Mouse (Mus musculus): ENCODE results near the gene Ncapd3. TPM values are rescaled to one million over a fixed set of nuclear protein-coding genes. Genes with fewer than 3 reads are reported as not detected.

Ncapd3 gene
- total and polyA plus RNA-seq, 2 experiments, result 7.1 to 9.6 TPM

GRCm38 (mm10) chr9:27111756-27112155 lies 81.8 kb downstream of the Ncapd3 start:
- no peaks in the 10 kb centered on the region for H3K27me3 ChIP-seq (ENCODE audit: control insufficient read depth, insufficient read depth, low read length)
- WGBS, result 82% methylated on average over 3 of the region's 3 CpGs
- H3K4me1 ChIP-seq (ENCODE audit: control insufficient read depth, insufficient read depth, low read length), result 0 out of 2 replicates have a peak, but pooled peaks cover 4% of the 10 kb centered on the region
- TF ChIP-seq POLR2A (IDR thresholded peaks at IDR 0.05; ENCODE audit: extremely low read depth, insufficient read depth, low read length), result no peak
- no peak for TF ChIP-seq CTCF (IDR thresholded peaks at IDR 0.05; ENCODE audit: low read depth, low read length)
- no peaks in the 10 kb centered on the region for H3K79me2 ChIP-seq (ENCODE audit: control insufficient read depth, insufficient read depth, low read length)
- H3K27ac ChIP-seq (replicated peaks; ENCODE audit: insufficient read depth, low read depth, low read length), result no peak overlapping the region
- DNase-seq (ENCODE audit: extremely low read depth, low read depth, low spot score), result no peak
- no peak overlapping the region for H3K4me3 ChIP-seq (ENCODE audit: insufficient read depth, low read depth, low read length)
- no peak overlapping the region for H3K9ac ChIP-seq (ENCODE audit: low read depth, low read length)
- no peaks in the 10 kb centered on the region for H3K36me3 ChIP-seq (ENCODE audit: control insufficient read depth, insufficient read depth, low read length)

GRCm38 (mm10) chr9:27121254-27121653 lies 91.3 kb downstream of the Ncapd3 start:
- 82% methylated on average over 9 of the region's 9 CpGs for WGBS
- Histone ChIP-seq H3K27me3 (ENCODE audit: control insufficient read depth, insufficient read depth, low read length) (no peaks in the 10 kb centered on the region), H3K9ac (ENCODE audit: low read depth, low read length) (no peak overlapping the region), H3K4me1 (ENCODE audit: control insufficient read depth, insufficient read depth, low read length) (no peaks in the 10 kb centered on the region), H3K4me3 (ENCODE audit: insufficient read depth, low read depth, low read length) (no peak overlapping the region), H3K36me3 (ENCODE audit: control insufficient read depth, insufficient read depth, low read length) (no peaks in the 10 kb centered on the region), H3K79me2 (ENCODE audit: control insufficient read depth, insufficient read depth, low read length) (no peaks in the 10 kb centered on the region), H3K27ac (replicated peaks; ENCODE audit: insufficient read depth, low read depth, low read length) (no peak overlapping the region)
- TF ChIP-seq POLR2A (IDR thresholded peaks at IDR 0.05; ENCODE audit: extremely low read depth, insufficient read depth, low read length), result no peak
- no peak for TF ChIP-seq CTCF (IDR thresholded peaks at IDR 0.05; ENCODE audit: low read depth, low read length)
- no peak for DNase-seq (ENCODE audit: extremely low read depth, low read depth, low spot score)

- H3K4me3 ChIP-seq (ENCODE audit: insufficient read depth, low read depth, low read length), result no peak overlapping the region
- TF ChIP-seq CTCF (IDR thresholded peaks at IDR 0.05; ENCODE audit: low read depth, low read length), result no peak
- TF ChIP-seq POLR2A (IDR thresholded peaks at IDR 0.05; ENCODE audit: extremely low read depth, insufficient read depth, low read length), result no peak
- H3K36me3 ChIP-seq (ENCODE audit: control insufficient read depth, insufficient read depth, low read length), result no peaks in the 10 kb centered on the region
- no peaks in the 10 kb centered on the region for H3K27me3 ChIP-seq (ENCODE audit: control insufficient read depth, insufficient read depth, low read length)
- DNase-seq (ENCODE audit: extremely low read depth, low read depth, low spot score), result no peak
- H3K27ac ChIP-seq (replicated peaks; ENCODE audit: insufficient read depth, low read depth, low read length), result no peak overlapping the region
- no peaks in the 10 kb centered on the region for H3K4me1 ChIP-seq (ENCODE audit: control insufficient read depth, insufficient read depth, low read length)
- no peak overlapping the region for H3K9ac ChIP-seq (ENCODE audit: low read depth, low read length)
- H3K79me2 ChIP-seq (ENCODE audit: control insufficient read depth, insufficient read depth, low read length), result no peaks in the 10 kb centered on the region
- WGBS, result 90% methylated on average over 4 of the region's 4 CpGs
These were observed 92.1 kb downstream of the Ncapd3 start for GRCm38 (mm10) chr9:27122076-27122475.

- Histone ChIP-seq H3K9ac (ENCODE audit: low read depth, low read length) (no peak overlapping the region), H3K4me1 (ENCODE audit: control insufficient read depth, insufficient read depth, low read length) (no peaks in the 10 kb centered on the region), H3K79me2 (ENCODE audit: control insufficient read depth, insufficient read depth, low read length) (no peaks in the 10 kb centered on the region), H3K36me3 (ENCODE audit: control insufficient read depth, insufficient read depth, low read length) (no peaks in the 10 kb centered on the region), H3K27ac (replicated peaks; ENCODE audit: insufficient read depth, low read depth, low read length) (no peak overlapping the region), H3K27me3 (ENCODE audit: control insufficient read depth, insufficient read depth, low read length) (no peaks in the 10 kb centered on the region), H3K4me3 (ENCODE audit: insufficient read depth, low read depth, low read length) (no peak overlapping the region)
- DNase-seq (ENCODE audit: extremely low read depth, low read depth, low spot score), result no peak
- TF ChIP-seq CTCF (IDR thresholded peaks at IDR 0.05; ENCODE audit: low read depth, low read length) (no peak), POLR2A (IDR thresholded peaks at IDR 0.05; ENCODE audit: extremely low read depth, insufficient read depth, low read length) (no peak)
- WGBS, result 83% methylated on average over 4 of the region's 4 CpGs
These were observed 93.0 kb downstream of the Ncapd3 start for GRCm38 (mm10) chr9:27122963-27123362.

- Histone ChIP-seq H3K27ac (replicated peaks; ENCODE audit: insufficient read depth, low read depth, low read length) (no peak overlapping the region), H3K36me3 (ENCODE audit: control insufficient read depth, insufficient read depth, low read length) (no peaks in the 10 kb centered on the region), H3K4me1 (ENCODE audit: control insufficient read depth, insufficient read depth, low read length) (no peaks in the 10 kb centered on the region), H3K27me3 (ENCODE audit: control insufficient read depth, insufficient read depth, low read length) (no peaks in the 10 kb centered on the region), H3K4me3 (ENCODE audit: insufficient read depth, low read depth, low read length) (no peak overlapping the region), H3K9ac (ENCODE audit: low read depth, low read length) (no peak overlapping the region), H3K79me2 (ENCODE audit: control insufficient read depth, insufficient read depth, low read length) (no peaks in the 10 kb centered on the region)
- TF ChIP-seq CTCF (IDR thresholded peaks at IDR 0.05; ENCODE audit: low read depth, low read length) (no peak), POLR2A (IDR thresholded peaks at IDR 0.05; ENCODE audit: extremely low read depth, insufficient read depth, low read length) (no peak)
- no peak for DNase-seq (ENCODE audit: extremely low read depth, low read depth, low spot score)
- WGBS, result 74% methylated on average over 2 of the region's 2 CpGs
These were observed 94.0 kb downstream of the Ncapd3 start for GRCm38 (mm10) chr9:27123947-27124346.

GRCm38 (mm10) chr9:27125450-27125849 lies 95.5 kb downstream of the Ncapd3 start:
- no peak overlapping the region for H3K27ac ChIP-seq (replicated peaks; ENCODE audit: insufficient read depth, low read depth, low read length)
- 83% methylated on average over 6 of the region's 6 CpGs for WGBS
- H3K27me3 ChIP-seq (ENCODE audit: control insufficient read depth, insufficient read depth, low read length), result no peaks in the 10 kb centered on the region
- TF ChIP-seq POLR2A (IDR thresholded peaks at IDR 0.05; ENCODE audit: extremely low read depth, insufficient read depth, low read length) (no peak), CTCF (IDR thresholded peaks at IDR 0.05; ENCODE audit: low read depth, low read length) (no peak)
- no peaks in the 10 kb centered on the region for H3K36me3 ChIP-seq (ENCODE audit: control insufficient read depth, insufficient read depth, low read length)
- no peak overlapping the region for H3K4me3 ChIP-seq (ENCODE audit: insufficient read depth, low read depth, low read length)
- no peaks in the 10 kb centered on the region for H3K79me2 ChIP-seq (ENCODE audit: control insufficient read depth, insufficient read depth, low read length)
- DNase-seq (ENCODE audit: extremely low read depth, low read depth, low spot score), result no peak
- no peak overlapping the region for H3K9ac ChIP-seq (ENCODE audit: low read depth, low read length)
- H3K4me1 ChIP-seq (ENCODE audit: control insufficient read depth, insufficient read depth, low read length), result no peaks in the 10 kb centered on the region
